8 mouse cellular contexts compared by ENCODE assay signal in genomic region chr7:111083733-111084120, GRCm38 (mm10). TPM values are rescaled to one million over a fixed set of nuclear protein-coding genes. Genes with fewer than 3 reads are reported as not detected.
DNase-seq lines count a peak whose midpoint lies in the region; ATAC-seq and TF ChIP-seq lines count a peak whose summit lies in the region.

No protein-coding gene starts in this region.

- no peak for ATAC-seq in kidney, embryonic 15.5 days (replicated peaks; ENCODE audit: low FRiP score)
- ATAC-seq in hindbrain, embryonic 12.5 days (ENCODE audit: low FRiP score): no peak
- no peak for ATAC-seq in midbrain, embryonic 14.5 days (ENCODE audit: low FRiP score, low TSS enrichment)

- H3K36me3 ChIP-seq in kidney, embryonic 15.5 days: peaks cover 28% of the 10 kb centered on the region
- H3K36me3 ChIP-seq in hindbrain, embryonic 12.5 days: peaks cover 29% of the 10 kb centered on the region
- peaks cover 28% of the 10 kb centered on the region for H3K36me3 ChIP-seq in midbrain, embryonic 14.5 days (ENCODE audit: control insufficient read depth, insufficient read depth, low read length)

- H3K9me3 ChIP-seq in kidney, embryonic 15.5 days (replicated peaks): no peaks in the 10 kb centered on the region
- no peaks in the 10 kb centered on the region for H3K9me3 ChIP-seq in hindbrain, embryonic 12.5 days (replicated peaks)
- H3K9me3 ChIP-seq in midbrain, embryonic 14.5 days (ENCODE audit: control insufficient read depth, low read length): no peaks in the 10 kb centered on the region

- 13% methylated on average over 4 of the region's 4 CpGs for WGBS in kidney, embryonic 15.5 days
- 10% methylated on average over 4 of the region's 4 CpGs for WGBS in hindbrain, embryonic 12.5 days
- 8% methylated on average over 4 of the region's 4 CpGs for WGBS in midbrain, embryonic 14.5 days

- peak overlapping the region; percentile 100 for H3K27ac ChIP-seq in kidney, embryonic 15.5 days
- H3K27ac ChIP-seq in bone marrow macrophage, adult 2 months (ENCODE audit: insufficient read depth, low read depth, low read length): peak overlapping the region; percentile 87
- H3K27ac ChIP-seq in hindbrain, embryonic 12.5 days: peak overlapping the region; percentile 99
- peak overlapping the region; percentile 99 for H3K27ac ChIP-seq in midbrain, embryonic 14.5 days (replicated peaks; ENCODE audit: low read depth, low read length)

- no peak for DNase-seq in kidney, adult 9 months
- peak; percentile 57 for DNase-seq in midbrain, embryonic 14.5 days
- DNase-seq in gastrocnemius, postnatal 25 days: no peak
- no peak for DNase-seq in cerebellum, postnatal 10 days
- DNase-seq in thymus, postnatal 36 days: no peak

- TF ChIP-seq CTCF in bone marrow macrophage, adult 2 months (IDR thresholded peaks at IDR 0.05; ENCODE audit: low read depth, low read length): no peak

- H3K4me3 ChIP-seq in kidney, embryonic 15.5 days (replicated peaks): peak overlapping the region; percentile 97
- peak overlapping the region; percentile 74 for H3K4me3 ChIP-seq in bone marrow macrophage, adult 2 months (ENCODE audit: insufficient read depth, low read length)
- peak overlapping the region; percentile 92 for H3K4me3 ChIP-seq in hindbrain, embryonic 12.5 days
- peak overlapping the region; percentile 99 for H3K4me3 ChIP-seq in midbrain, embryonic 14.5 days (replicated peaks; ENCODE audit: low read depth, low read length)

- no peaks in the 10 kb centered on the region for H3K27me3 ChIP-seq in kidney, embryonic 15.5 days
- H3K27me3 ChIP-seq in hindbrain, embryonic 12.5 days: no peaks in the 10 kb centered on the region
- H3K27me3 ChIP-seq in midbrain, embryonic 14.5 days (ENCODE audit: control insufficient read depth, insufficient read depth, low read length): no peaks in the 10 kb centered on the region

- H3K9ac ChIP-seq in kidney, embryonic 15.5 days: peak overlapping the region; percentile 74
- peak overlapping the region; percentile 100 for H3K9ac ChIP-seq in hindbrain, embryonic 12.5 days
- H3K9ac ChIP-seq in midbrain, embryonic 14.5 days (replicated peaks; ENCODE audit: low read length): peak overlapping the region; percentile 100

- peaks cover 22% of the 10 kb centered on the region for H3K4me1 ChIP-seq in kidney, embryonic 15.5 days
- peaks cover 9% of the 10 kb centered on the region for H3K4me1 ChIP-seq in bone marrow macrophage, adult 2 months (ENCODE audit: control insufficient read depth, insufficient read depth, low read length)
- peaks cover 25% of the 10 kb centered on the region for H3K4me1 ChIP-seq in hindbrain, embryonic 12.5 days
- H3K4me1 ChIP-seq in midbrain, embryonic 14.5 days (ENCODE audit: control insufficient read depth, insufficient read depth, low read length): peaks cover 25% of the 10 kb centered on the region

- peak overlapping the region; percentile 66 for H3K4me2 ChIP-seq in kidney, embryonic 15.5 days
- H3K4me2 ChIP-seq in hindbrain, embryonic 12.5 days (replicated peaks): peak overlapping the region; percentile 60
- peak overlapping the region; percentile 59 for H3K4me2 ChIP-seq in midbrain, embryonic 14.5 days (ENCODE audit: low read length)

- no peak for TF ChIP-seq POLR2A in bone marrow macrophage, adult 2 months (IDR thresholded peaks at IDR 0.05; ENCODE audit: borderline replicate concordance, low read depth, low read length)

RNA-seq across cellular contexts. Expression of gene Eif4g2, which starts 0.9 kb away (rescaled TPM):
- polyA plus RNA-seq in kidney, embryonic 15.5 days (2015; fragmentation: Nextera tagmentation; extraction: Ambion mirVana): 872 and 889 TPM in 2 replicates
- polyA plus RNA-seq in bone marrow macrophage, adult 2 months (2012; ENCODE audit: insufficient read depth, insufficient read length, missing spikeins): 343 and 428 TPM in 2 replicates
- 1,474 and 1,620 TPM in 2 replicates for polyA plus RNA-seq in hindbrain, embryonic 12.5 days (2016; fragmentation: Nextera tagmentation; extraction: Ambion mirVana)
- polyA plus RNA-seq in midbrain, embryonic 14.5 days (2014; fragmentation: Nextera tagmentation; extraction: Ambion mirVana): 906 and 1,582 TPM in 2 replicates
- total RNA-seq in gastrocnemius, postnatal 25 days (2021): 100 to 1,000 TPM; 617 to 661 TPM

RNA-seq across cellular contexts. Expression of gene Ctr9, which starts 55.0 kb away (rescaled TPM):
- polyA plus RNA-seq in kidney, embryonic 15.5 days (2015; fragmentation: Nextera tagmentation; extraction: Ambion mirVana): 71.6 and 78.1 TPM in 2 replicates
- polyA plus RNA-seq in bone marrow macrophage, adult 2 months (2012; ENCODE audit: insufficient read depth, insufficient read length, missing spikeins): 24.0 and 28.8 TPM in 2 replicates
- 102 and 104 TPM in 2 replicates for polyA plus RNA-seq in hindbrain, embryonic 12.5 days (2016; fragmentation: Nextera tagmentation; extraction: Ambion mirVana)
- polyA plus RNA-seq in midbrain, embryonic 14.5 days (2014; fragmentation: Nextera tagmentation; extraction: Ambion mirVana): 59.4 and 90.4 TPM in 2 replicates
- total RNA-seq in gastrocnemius, postnatal 25 days (2021): 10 to 100 TPM; 13.6 to 14.4 TPM
